Mouse (Mus musculus) kidney, adult 2 months (tissue): Measurements from ENCODE around the gene Gtf2a1. TPM values are rescaled to one million over a fixed set of nuclear protein-coding genes. Genes with fewer than 3 reads are reported as not detected.
"Not testable (repeated sequence)": the region's sequence is repeated elsewhere in the genome, so short reads cannot be mapped to it uniquely, and the experiment has no call there.

Experiments used
- DNase-seq: peaks from one replicate; pipeline ENCODE4 v3.0.0; 2021
- H3K27ac ChIP-seq: fragments of 200-500 bp; 2 replicates; pipeline ENCODE4 v1.5.1; 2012; ENCODE audit warnings: low read depth, low read length, control low read depth, inconsistent platforms; ENCODE audit not compliant: insufficient read depth
- H3K27me3 ChIP-seq: fragments of 200-500 bp; replicated peaks from 2 replicates; pipeline ENCODE4 v1.6.1; 2012; ENCODE audit warnings: mild to moderate bottlenecking, moderate library complexity, low read length, inconsistent platforms; ENCODE audit not compliant: control insufficient read depth, insufficient read depth
- H3K36me3 ChIP-seq: fragments of 200-500 bp; 2 replicates; pipeline ENCODE4 v1.6.1; 2012; ENCODE audit warnings: mild to moderate bottlenecking, moderate library complexity, low read length, inconsistent platforms; ENCODE audit not compliant: control insufficient read depth, insufficient read depth
- H3K4me1 ChIP-seq: fragments of 200-500 bp; 2 replicates; pipeline ENCODE4 v1.6.1; 2011; ENCODE audit warnings: low read length; ENCODE audit not compliant: control insufficient read depth, insufficient read depth
- H3K4me3 ChIP-seq: fragments of 200-500 bp; 2 replicates; pipeline ENCODE4 v1.5.1; 2011; ENCODE audit warnings: mild to moderate bottlenecking, low read depth, low read length, control low read depth; ENCODE audit not compliant: insufficient read depth
- CTCF ChIP-seq: fragments of 200-500 bp; conservative IDR thresholded peaks from 2 replicates; pipeline ENCODE4 v1.5.1; 2011; ENCODE audit warnings: low read depth, mild to moderate bottlenecking, control low read depth, low read length, moderate library complexity, mixed read lengths; ENCODE audit not compliant: insufficient read depth, insufficient read length
- POLR2A ChIP-seq: fragments of 200-500 bp; IDR thresholded peaks from one replicate; pipeline ENCODE4 v1.6.1; 2011; ENCODE audit warnings: low read depth, low read length, control low read depth
- WGBS: fragments of 180-500 bp; shearing (Covaris S2); methylation state at CpG from one replicate; pipeline ENCODE4 v1.1.7; 2018; 5-methylcytosine and 5-hydroxymethylcytosine counted together
- polyA plus RNA-seq: library from polyadenylated mRNA; depleted of rRNA; stranded (reverse); fragments of >200 nt; gene quantifications from 2 replicates; pipeline ENCODE4 v1.2.3, GENCODE M21; 2012

Gtf2a1 gene
- polyA plus RNA-seq, 1 experiment = 14.2 TPM

GRCm38 (mm10) chr12:91581204-91582070 is 8.8 kb downstream of the Gtf2a1 start:
- TF ChIP-seq POLR2A (no peak), CTCF (no peak)
- Histone ChIP-seq H3K36me3 (no peaks in the 10 kb centered on the region; the same call in 1 of the 2 replicates), H3K27me3 (no peaks in the 10 kb centered on the region), H3K4me3 (no peak overlapping the region), H3K4me1 (0 out of 2 replicates have a peak, but pooled peaks cover 5% of the 10 kb centered on the region), H3K27ac (no peak overlapping the region)
- 60% methylated on average over 6 of the region's 6 CpGs for WGBS
- DNase-seq = no peak

- peaks cover 4% of the 10 kb centered on the region for H3K36me3 ChIP-seq
- H3K4me1 ChIP-seq = 0 out of 2 replicates have a peak, but pooled peaks cover 5% of the 10 kb centered on the region
- WGBS = 89% methylated on average over 2 of the region's 2 CpGs
- no peaks in the 10 kb centered on the region for H3K27me3 ChIP-seq
- H3K27ac ChIP-seq = no peak overlapping the region
- TF ChIP-seq POLR2A (no peak), CTCF (no peak)
- DNase-seq = no peak
- H3K4me3 ChIP-seq = no peak overlapping the region
These were observed 10.6 kb downstream of the Gtf2a1 start for GRCm38 (mm10) chr12:91579665-91580064.

- Histone ChIP-seq H3K36me3 (peaks cover 9% of the 10 kb centered on the region), H3K4me1 (no peaks in the 10 kb centered on the region), H3K27ac (no peak overlapping the region), H3K4me3 (no peak overlapping the region), H3K27me3 (no peaks in the 10 kb centered on the region)
- WGBS = 90% methylated on average over 2 of the region's 2 CpGs
- TF ChIP-seq CTCF = no peak
- no peak for DNase-seq
These were observed 18.6 kb downstream of the Gtf2a1 start for GRCm38 (mm10) chr12:91571708-91572107.

- no peak for TF ChIP-seq POLR2A
- TF ChIP-seq CTCF = no peak
- Histone ChIP-seq H3K4me3 (no peak overlapping the region), H3K27me3 (no peaks in the 10 kb centered on the region), H3K36me3 (peaks cover 4% of the 10 kb centered on the region; the same call in 1 of the 2 replicates), H3K4me1 (no peaks in the 10 kb centered on the region), H3K27ac (no peak overlapping the region)
- no peak for DNase-seq
- WGBS = 85% methylated on average over 3 of the region's 3 CpGs
These were observed 21.0 kb downstream of the Gtf2a1 start for GRCm38 (mm10) chr12:91569255-91569654.

- H3K36me3 ChIP-seq = peaks cover 4% of the 10 kb centered on the region; the same call in 1 of the 2 replicates
- WGBS = 94% methylated on average over 4 of the region's 4 CpGs
- TF ChIP-seq POLR2A (no peak), CTCF (no peak)
These were observed 23.1 kb downstream of the Gtf2a1 start for GRCm38 (mm10) chr12:91567145-91567544.

GRCm38 (mm10) chr12:91558152-91558551 is 32.1 kb downstream of the Gtf2a1 start:
- WGBS = 96% methylated on average over 4 of the region's 4 CpGs
- not testable (repeated sequence) for H3K4me1 ChIP-seq

More at GRCm38 (mm10) chr12:91567145-91567544, 23.1 kb downstream of the Gtf2a1 start:
- H3K27ac ChIP-seq = no peak overlapping the region
- no peak overlapping the region for H3K4me3 ChIP-seq
- DNase-seq = no peak
- no peaks in the 10 kb centered on the region for H3K27me3 ChIP-seq
- H3K4me1 ChIP-seq = no peaks in the 10 kb centered on the region

GRCm38 (mm10) chr12:91557358-91558005 is 32.8 kb downstream of the Gtf2a1 start:
- H3K36me3 ChIP-seq, H3K27me3 ChIP-seq, H3K27ac ChIP-seq, H3K4me1 ChIP-seq, H3K4me3 ChIP-seq, DNase-seq: not testable (repeated sequence)
- WGBS = 85% methylated on average over 8 of the region's 8 CpGs

More at GRCm38 (mm10) chr12:91558152-91558551, 32.1 kb downstream of the Gtf2a1 start:
- not testable (repeated sequence) for H3K36me3 ChIP-seq, DNase-seq, H3K4me3 ChIP-seq, H3K27me3 ChIP-seq, H3K27ac ChIP-seq
